Mouse (Mus musculus) retina, postnatal 7 days (tissue): ENCODE results near the gene Taf3.

Experiments
- DNase-seq: peaks from one replicate; pipeline ENCODE4 v3.0.0-alpha.2; 2012; ENCODE audit warnings: low read depth, low spot score

The Taf3 gene

GRCm38 (mm10) chr2:10010263-10010909 lies 38.0 kb downstream of the Taf3 start:
- DNase-seq: peak; percentile 59

- no peak for DNase-seq
These were observed 38.6 kb downstream of the Taf3 start for GRCm38 (mm10) chr2:10009671-10010254.

GRCm38 (mm10) chr2:10008593-10008992 lies 39.8 kb downstream of the Taf3 start:
- no peak for DNase-seq

GRCm38 (mm10) chr2:10004960-10005621 lies 43.3 kb downstream of the Taf3 start:
- DNase-seq: no peak

GRCm38 (mm10) chr2:10003358-10003757 lies 45.0 kb downstream of the Taf3 start:
- DNase-seq: no peak

- no peak for DNase-seq
These were observed 46.8 kb downstream of the Taf3 start for GRCm38 (mm10) chr2:10001591-10001990.

- no peak for DNase-seq
These were observed 50.9 kb downstream of the Taf3 start for GRCm38 (mm10) chr2:9997535-9997934.

- no peak for DNase-seq
These were observed 52.3 kb downstream of the Taf3 start for GRCm38 (mm10) chr2:9996111-9996510.

- DNase-seq: no peak
These were observed 57.6 kb downstream of the Taf3 start for GRCm38 (mm10) chr2:9990690-9991229.

GRCm38 (mm10) chr2:9989649-9990547 lies 58.5 kb downstream of the Taf3 start:
- DNase-seq: no peak

GRCm38 (mm10) chr2:9988290-9988689 lies 60.1 kb downstream of the Taf3 start:
- DNase-seq: no peak

GRCm38 (mm10) chr2:9985979-9986447 lies 62.4 kb downstream of the Taf3 start:
- no peak for DNase-seq

- DNase-seq: no peak
These were observed 66.0 kb downstream of the Taf3 start for GRCm38 (mm10) chr2:9982446-9982845.

- DNase-seq: no peak
These were observed 76.5 kb downstream of the Taf3 start for GRCm38 (mm10) chr2:9971927-9972326.

GRCm38 (mm10) chr2:9970579-9970978 lies 77.8 kb downstream of the Taf3 start:
- DNase-seq: no peak

- DNase-seq: no peak
These were observed 78.2 kb downstream of the Taf3 start for GRCm38 (mm10) chr2:9970178-9970577.

- no peak for DNase-seq
These were observed 78.7 kb downstream of the Taf3 start for GRCm38 (mm10) chr2:9969734-9970133.

GRCm38 (mm10) chr2:9966634-9967033 lies 81.8 kb downstream of the Taf3 start:
- no peak for DNase-seq

- no peak for DNase-seq
These were observed 82.8 kb downstream of the Taf3 start for GRCm38 (mm10) chr2:9965608-9966007.

GRCm38 (mm10) chr2:9962871-9963270 lies 85.5 kb downstream of the Taf3 start:
- no peak for DNase-seq

- DNase-seq: no peak
These were observed 86.7 kb downstream of the Taf3 start for GRCm38 (mm10) chr2:9961708-9962107.

GRCm38 (mm10) chr2:9958011-9958410 lies 90.4 kb downstream of the Taf3 start:
- DNase-seq: no peak
